Mouse (Mus musculus) splenic B cell, adult 2 months (primary cell): ENCODE data around the gene Ripor2.

Experiments
- DNase-seq: peaks from one replicate; pipeline ENCODE4 v3.0.0-alpha.2; 2011; ENCODE audit warnings: low read depth, low spot score
- H3K27me3 ChIP-seq: 2 replicates; pipeline ENCODE4 v1.6.1; 2012; ENCODE audit warnings: mild to moderate bottlenecking, low read length, moderate library complexity, mixed read lengths; ENCODE audit not compliant: control insufficient read depth, poor library complexity, insufficient read depth, severe bottlenecking
- H3K36me3 ChIP-seq: 2 replicates; pipeline ENCODE4 v1.6.1; 2012; ENCODE audit warnings: mild to moderate bottlenecking, low read length, moderate library complexity, mixed read lengths; ENCODE audit not compliant: control insufficient read depth, poor library complexity, insufficient read depth, severe bottlenecking

Ripor2 gene

DNA sequence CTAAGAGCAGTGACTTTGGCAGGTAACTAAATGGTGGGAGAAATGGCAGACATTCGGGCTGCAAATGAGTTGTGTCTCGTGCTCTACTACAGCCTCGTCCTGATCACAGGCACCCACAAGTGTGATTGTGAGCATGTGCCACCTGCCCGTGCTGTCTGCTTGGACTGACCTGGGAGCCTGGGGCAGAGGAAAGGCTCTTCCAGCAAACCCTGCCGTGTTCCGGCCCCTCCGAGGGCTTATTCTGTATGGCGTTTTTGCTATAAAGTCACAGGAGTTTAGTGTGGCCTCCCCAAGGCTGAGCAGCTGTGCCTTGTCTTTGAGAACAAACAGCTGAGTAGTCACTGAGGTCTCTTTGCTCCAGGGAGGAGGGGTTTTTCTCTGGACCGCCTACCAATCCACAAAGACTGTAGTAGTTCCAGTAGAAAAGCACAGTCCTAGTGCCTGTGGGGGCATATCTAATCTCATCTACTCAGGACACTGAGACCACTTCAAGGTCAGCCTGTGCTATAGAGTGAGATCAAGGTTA is 132.4 kb downstream of the Ripor2 start:
- DNase-seq: no peak
- Histone ChIP-seq H3K36me3 (peaks cover 65% of the 10 kb centered on the region), H3K27me3 (no peaks in the 10 kb centered on the region)

DNA sequence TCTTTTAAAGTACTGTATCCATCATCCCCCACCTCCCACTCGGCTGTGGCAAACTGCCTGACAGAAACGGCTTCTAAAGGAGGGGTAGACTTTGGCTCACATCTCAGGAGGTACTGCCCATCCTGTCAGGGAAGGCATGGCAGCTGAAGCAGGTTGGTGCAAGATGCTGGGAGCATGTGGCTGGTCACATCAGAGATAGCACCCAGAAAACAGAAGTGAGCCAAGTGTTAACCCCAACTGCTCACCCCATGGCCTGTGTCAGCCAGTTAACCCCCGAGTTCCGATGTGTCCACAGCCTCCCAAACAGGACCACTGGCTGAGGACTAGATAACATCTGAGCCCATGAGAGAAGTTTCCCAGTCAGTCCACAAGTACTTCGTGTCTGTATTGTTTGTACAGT is 133.6 kb downstream of the Ripor2 start:
- DNase-seq: no peak

DNA sequence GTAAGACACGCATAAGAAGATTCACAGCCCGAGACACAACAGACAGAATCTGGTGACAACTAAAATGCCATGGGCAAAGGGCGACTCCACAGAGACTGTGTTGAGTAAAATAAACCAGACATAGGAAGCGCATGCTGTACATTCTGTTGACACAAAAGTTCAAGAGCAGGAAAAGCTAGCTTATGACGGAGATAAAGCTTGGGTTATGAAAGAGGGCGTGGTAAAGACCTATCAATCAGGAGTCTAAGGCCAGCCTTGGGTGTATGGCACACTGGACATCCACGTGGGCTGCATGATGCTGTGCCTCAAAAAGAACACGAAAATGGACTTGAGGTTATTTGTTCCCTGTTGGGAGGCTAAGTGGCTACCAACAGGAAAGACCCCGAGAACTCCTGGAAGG is 134.5 kb downstream of the Ripor2 start:
- DNase-seq: no peak
- no peaks in the 10 kb centered on the region for H3K27me3 ChIP-seq
- peaks cover 51% of the 10 kb centered on the region for H3K36me3 ChIP-seq

More for the DNA sequence above, 133.6 kb downstream of the Ripor2 start:
- no peaks in the 10 kb centered on the region for H3K27me3 ChIP-seq
- H3K36me3 ChIP-seq: peaks cover 57% of the 10 kb centered on the region

DNA sequence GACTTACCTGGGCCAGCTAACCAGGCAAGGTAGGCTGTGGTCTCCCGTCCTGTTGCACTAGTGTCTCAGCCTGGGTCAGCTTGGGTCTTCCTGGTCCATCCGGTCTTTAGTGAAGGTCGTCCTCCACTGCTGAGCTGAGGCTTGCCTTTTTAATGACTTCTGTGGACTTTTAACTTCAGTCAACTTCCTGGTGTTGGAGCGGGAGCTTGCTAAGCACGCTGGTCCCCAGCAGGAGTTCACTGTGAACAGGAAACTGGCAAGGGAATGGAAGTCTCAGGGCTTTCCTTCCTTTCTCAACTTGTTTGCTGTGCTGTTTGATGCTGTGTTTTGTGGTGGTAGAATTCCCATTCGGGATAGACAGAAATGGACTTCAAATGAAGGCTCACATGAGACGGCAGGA is 135.7 kb downstream of the Ripor2 start:
- Histone ChIP-seq H3K36me3 (peaks cover 51% of the 10 kb centered on the region), H3K27me3 (no peaks in the 10 kb centered on the region)

DNA sequence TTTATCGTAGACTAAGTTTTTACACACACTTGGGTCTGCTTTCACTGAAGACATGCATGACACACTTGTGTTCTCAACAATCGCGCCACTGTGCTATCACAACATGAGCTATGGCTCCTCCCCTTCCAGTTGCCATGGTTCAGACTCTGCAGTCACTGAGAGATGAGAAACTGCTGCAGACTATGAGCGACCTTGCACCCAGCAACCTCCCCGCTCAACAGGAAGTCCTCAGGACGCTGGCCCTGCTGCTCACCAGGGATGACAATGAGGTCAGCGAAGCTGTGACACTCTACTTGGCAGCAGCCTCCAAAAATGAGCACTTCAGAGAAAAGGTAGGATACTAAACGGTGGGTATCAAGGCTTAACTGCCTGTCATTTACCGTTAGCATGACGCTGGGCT is 139.5 kb downstream of the Ripor2 start:
- DNase-seq: no peak
- H3K36me3 ChIP-seq: peaks cover 49% of the 10 kb centered on the region
- no peaks in the 10 kb centered on the region for H3K27me3 ChIP-seq

More for the DNA sequence above, 135.7 kb downstream of the Ripor2 start:
- no peak for DNase-seq

DNA sequence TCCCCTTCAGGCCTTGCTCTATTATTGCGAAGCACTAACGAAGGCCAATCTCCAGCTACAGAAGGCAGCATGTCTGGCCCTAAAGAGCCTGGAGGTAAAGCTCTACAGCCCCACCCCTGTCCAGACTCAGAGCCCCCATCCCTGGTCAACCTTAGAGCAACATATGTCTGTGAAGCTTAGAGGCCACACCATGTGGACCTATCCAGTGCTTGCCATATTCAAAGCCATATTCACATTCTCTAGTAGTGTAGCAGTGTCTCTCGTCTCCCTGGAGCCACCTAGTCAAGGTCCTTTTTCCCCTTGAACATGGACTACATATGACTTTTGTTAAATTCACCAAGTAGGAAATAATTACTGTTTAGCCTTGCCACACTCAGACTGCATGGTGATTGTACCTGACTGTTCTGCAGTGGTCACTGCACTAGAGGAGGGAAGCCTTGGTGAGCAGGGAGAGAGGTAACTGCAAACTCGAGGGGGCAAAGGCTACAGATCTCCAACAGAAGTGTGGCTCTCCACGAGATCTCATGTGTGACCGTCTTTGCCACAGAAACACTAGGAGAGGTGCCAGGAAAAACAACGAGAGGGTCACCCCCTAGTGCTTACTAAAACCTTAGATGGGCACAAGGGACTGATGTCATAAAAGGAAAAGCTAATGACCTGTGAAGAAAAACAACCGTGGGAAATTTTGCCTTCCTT is 141.9 kb downstream of the Ripor2 start:
- no peak for DNase-seq
- H3K36me3 ChIP-seq: peaks cover 39% of the 10 kb centered on the region
- no peaks in the 10 kb centered on the region for H3K27me3 ChIP-seq

DNA sequence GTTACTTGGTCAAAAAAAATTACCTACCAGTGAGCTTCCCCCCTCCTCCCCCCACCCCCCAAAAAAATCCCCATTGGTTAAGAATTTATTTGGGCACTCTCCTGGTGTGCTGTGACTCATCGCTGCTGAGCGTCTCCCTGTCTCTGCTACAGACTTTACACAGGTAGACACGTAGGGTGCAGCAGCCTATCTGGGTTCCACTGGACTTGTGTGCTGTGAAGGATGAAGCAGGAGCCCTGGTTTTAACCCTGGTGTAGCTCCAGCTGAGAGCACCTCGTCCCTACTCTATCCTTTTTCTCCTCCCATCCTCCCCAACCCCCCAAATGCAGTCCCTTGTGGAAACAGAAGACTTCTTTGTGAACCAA is 142.4 kb downstream of the Ripor2 start:
- no peak for DNase-seq
- Histone ChIP-seq H3K36me3 (peaks cover 36% of the 10 kb centered on the region), H3K27me3 (no peaks in the 10 kb centered on the region)

DNA sequence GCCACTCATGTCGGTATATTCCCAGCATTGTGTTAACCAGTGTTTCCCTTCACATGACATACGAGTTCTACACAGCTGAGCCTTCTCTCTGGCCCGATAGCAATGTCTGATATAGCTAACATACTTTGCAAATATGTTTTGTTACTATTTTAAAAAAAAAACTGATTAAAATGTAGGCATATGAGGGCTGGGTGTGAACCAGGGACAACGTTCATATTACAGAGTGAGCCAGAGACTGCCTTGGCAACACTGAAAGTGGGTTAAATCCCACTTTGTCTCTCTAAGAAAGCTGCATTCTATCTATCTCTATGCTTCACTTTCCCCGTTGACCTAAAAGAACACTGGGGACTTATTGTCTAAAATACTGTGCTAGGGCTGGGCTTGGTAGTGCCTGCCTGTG is 147.1 kb downstream of the Ripor2 start:
- DNase-seq: no peak
- Histone ChIP-seq H3K36me3 (peaks cover 34% of the 10 kb centered on the region; the same call in 1 of the 2 replicates), H3K27me3 (no peaks in the 10 kb centered on the region)

DNA sequence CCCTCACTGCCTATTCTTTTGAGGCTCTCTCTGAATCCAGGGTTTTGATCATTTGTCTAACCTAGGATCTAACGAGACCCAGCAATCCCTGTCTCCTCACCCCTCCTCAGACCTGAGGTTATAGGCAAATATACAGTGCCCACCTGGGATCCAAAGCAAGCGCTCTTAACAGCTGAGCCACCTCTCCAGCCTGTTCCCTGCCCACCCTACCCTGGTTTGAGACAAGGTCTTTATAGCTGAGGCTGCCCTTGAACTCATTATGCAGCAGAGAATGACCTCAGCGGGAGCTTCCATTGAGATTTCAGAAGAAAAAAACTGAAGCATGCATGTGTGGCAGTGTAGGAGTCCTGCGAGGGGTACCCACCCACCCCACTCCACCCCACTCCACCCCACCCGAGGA is 152.5 kb downstream of the Ripor2 start:
- H3K27me3 ChIP-seq: no peaks in the 10 kb centered on the region
- no peak for DNase-seq
- H3K36me3 ChIP-seq: peaks cover 15% of the 10 kb centered on the region

DNA sequence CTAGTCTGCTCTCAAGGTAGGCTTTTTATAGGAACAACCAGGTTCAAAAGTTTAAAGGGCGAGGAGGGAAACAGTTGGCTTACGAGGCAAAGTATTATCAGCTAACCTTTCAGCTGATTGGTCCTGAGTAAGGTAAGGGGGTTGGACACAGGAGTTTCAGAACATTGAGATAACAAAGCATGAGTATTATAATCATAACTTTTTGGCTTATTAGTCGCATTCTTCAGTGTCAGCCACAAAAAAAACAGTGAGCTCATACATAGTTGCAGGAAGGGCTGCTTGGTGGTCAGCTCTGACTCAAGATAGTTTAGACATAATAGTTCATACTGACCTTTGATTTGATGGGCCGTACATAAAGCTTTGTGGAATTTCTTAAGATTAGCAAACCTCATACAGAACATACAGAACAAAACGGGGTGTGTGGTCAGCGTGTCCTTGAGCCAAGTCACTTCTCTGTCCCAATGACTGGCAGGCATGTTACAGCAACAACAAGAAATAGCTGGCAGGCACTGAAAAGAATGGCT is 153.7 kb downstream of the Ripor2 start:
- peaks cover 13% of the 10 kb centered on the region for H3K36me3 ChIP-seq
- no peaks in the 10 kb centered on the region for H3K27me3 ChIP-seq
- DNase-seq: no peak

DNA sequence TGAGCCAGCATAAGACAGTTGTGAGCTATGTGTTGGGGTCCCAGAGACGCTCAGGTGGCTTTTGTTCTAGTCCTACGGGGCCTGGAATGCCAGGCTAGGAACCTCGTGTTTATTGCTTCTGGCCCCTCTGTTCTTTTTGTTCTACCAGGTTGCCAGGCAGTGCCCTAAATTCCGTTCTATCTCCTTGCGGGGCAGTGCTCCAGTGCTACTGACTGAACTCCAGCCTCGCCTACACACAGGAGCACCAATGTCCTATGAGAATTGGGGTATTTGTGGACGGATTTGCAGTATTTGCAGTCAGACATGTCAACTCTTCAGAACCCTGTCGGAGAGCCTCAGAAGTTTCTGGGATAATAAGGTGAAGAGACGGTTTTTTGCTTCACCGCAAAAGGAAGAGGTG is 159.0 kb downstream of the Ripor2 start, which contains the start of gene Armh2:
Armh2 (plus strand) TSS at position 205 of the 400 bp plus-strand sequence.
- Histone ChIP-seq H3K36me3 (no peaks in the 10 kb centered on the region), H3K27me3 (no peaks in the 10 kb centered on the region)
- no peak for DNase-seq

DNA sequence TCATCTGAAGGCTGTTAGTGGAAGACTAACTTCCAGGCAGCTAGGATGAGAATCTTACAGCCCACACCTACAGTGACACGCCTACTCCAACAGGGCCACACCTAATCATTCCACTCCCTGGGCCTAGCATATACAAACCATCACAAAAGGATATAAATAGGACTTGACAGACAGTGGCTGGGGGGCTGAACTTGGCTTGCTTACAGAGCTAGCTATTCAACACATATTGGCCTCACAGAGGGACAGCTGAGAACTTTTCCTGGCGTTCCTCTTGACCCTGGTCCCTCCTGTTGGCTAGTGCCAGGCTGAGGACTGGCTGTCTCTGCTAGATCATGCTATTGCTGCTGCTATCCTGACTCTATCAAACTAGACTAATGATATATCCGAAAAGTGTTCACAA is 165.8 kb downstream of the Ripor2 start:
- DNase-seq: no peak
- Histone ChIP-seq H3K36me3 (no peaks in the 10 kb centered on the region; the same call in 1 of the 2 replicates), H3K27me3 (no peaks in the 10 kb centered on the region)

DNA sequence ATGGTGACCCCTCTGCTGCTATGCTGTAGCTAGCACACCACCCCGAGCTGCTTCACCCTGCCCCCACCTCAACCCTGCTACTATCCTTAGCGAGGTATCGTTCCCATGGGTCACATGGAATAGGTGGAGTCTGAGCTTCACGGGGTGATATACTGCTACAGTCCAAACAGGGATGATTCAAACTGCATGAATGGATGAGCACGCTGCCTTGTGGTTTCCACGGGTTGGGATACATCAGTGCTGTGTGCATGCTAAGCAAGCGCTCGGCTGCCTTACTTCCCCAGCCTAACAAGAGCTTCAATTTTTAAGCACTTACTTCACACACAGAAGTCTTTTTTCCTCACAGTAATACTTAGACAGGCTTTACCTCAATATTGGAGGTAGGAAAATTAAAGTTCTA is 168.8 kb downstream of the Ripor2 start:
- H3K27me3 ChIP-seq: no peaks in the 10 kb centered on the region
- no peak for DNase-seq
- H3K36me3 ChIP-seq: no peaks in the 10 kb centered on the region; the same call in 1 of the 2 replicates

DNA sequence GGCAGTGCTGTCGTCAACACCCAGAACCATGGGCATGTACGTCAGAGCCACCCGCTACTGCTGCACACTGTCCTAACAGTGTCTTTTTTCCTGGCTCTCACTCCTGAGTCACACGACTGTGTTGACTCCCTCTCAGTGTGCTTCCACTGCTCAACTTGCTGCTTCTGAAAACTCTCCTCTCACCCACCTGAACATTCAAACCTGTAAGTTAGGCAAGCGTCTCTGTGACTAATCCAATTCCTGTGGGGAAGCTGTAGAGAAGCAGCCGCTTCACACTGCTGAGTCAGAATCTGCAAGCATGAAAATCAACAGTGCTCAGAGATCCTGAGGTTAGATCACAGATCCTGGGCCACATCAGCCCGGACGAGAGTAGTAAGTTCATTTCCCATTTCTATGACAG is 169.4 kb downstream of the Ripor2 start:
- Histone ChIP-seq H3K27me3 (no peaks in the 10 kb centered on the region), H3K36me3 (no peaks in the 10 kb centered on the region; the same call in 1 of the 2 replicates)
- DNase-seq: no peak

DNA sequence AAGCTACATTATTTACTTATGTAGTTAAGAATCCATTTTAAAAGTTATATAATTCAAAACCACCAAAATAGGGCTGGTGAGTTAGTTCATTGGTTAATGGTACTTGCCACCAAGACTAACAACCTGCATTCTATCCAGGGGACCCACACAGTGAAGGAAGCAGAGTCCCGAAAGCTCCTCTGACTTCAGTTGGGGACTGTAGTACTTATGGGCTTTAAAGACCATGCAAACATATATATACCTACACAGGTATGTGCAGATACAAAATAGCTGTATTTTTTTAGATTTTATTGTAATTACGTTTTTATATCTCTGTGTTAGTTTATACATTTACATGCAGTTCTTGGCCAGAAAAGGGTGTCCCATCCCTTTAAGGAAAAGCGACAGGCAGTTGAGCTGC is 174.8 kb downstream of the Ripor2 start:
- Histone ChIP-seq H3K36me3 (no peaks in the 10 kb centered on the region), H3K27me3 (no peaks in the 10 kb centered on the region)
- DNase-seq: no peak
